Mouse (Mus musculus) kidney, postnatal 4 days (tissue): ENCODE measurements around the gene Pyy.

Experiments used
- DNase-seq, 2 experiments: peaks; one replicate each; pipeline ENCODE4 v3.0.0; 2021; ENCODE audit warnings: mixed read lengths in 2 of 2

Gene Pyy

GRCm38 (mm10) chr11:102089088-102089808, 18.4 kb downstream of the Pyy start:
- DNase-seq = peak; percentile 79 to 83

- peak; percentile 78 to 84 for DNase-seq
These were observed 19.4 kb downstream of the Pyy start, which contains the start of gene Mpp2 for GRCm38 (mm10) chr11:102087931-102088898. Gene Mpp2, minus strand, starts transcription at chr11:102088515.

- DNase-seq = peak; percentile 81 to 87
These were observed 20.4 kb downstream of the Pyy start for GRCm38 (mm10) chr11:102087081-102087751.

GRCm38 (mm10) chr11:102086331-102086730, 21.3 kb downstream of the Pyy start:
- DNase-seq = peak; percentile 38 to 60

- DNase-seq = peak; percentile 53 to 67
These were observed 23.5 kb downstream of the Pyy start for GRCm38 (mm10) chr11:102084159-102084558.

GRCm38 (mm10) chr11:102083193-102083592, 24.4 kb downstream of the Pyy start:
- no peak for DNase-seq

GRCm38 (mm10) chr11:102082322-102082721, 25.3 kb downstream of the Pyy start:
- peak; percentile 87 to 91 for DNase-seq

GRCm38 (mm10) chr11:102073722-102074121, 33.9 kb downstream of the Pyy start:
- no peak for DNase-seq

- no peak for DNase-seq
These were observed 34.9 kb downstream of the Pyy start for GRCm38 (mm10) chr11:102072729-102073128.

- DNase-seq = peak in 1 of 2 experiments; percentile 49
These were observed 37.2 kb downstream of the Pyy start for GRCm38 (mm10) chr11:102070426-102070825.

- no peak for DNase-seq
These were observed 38.0 kb downstream of the Pyy start for GRCm38 (mm10) chr11:102069633-102070032.

GRCm38 (mm10) chr11:102068969-102069368, 38.7 kb downstream of the Pyy start:
- no peak for DNase-seq

GRCm38 (mm10) chr11:102063076-102063475, 44.6 kb downstream of the Pyy start:
- no peak for DNase-seq

GRCm38 (mm10) chr11:102061941-102062473, 45.6 kb downstream of the Pyy start:
- no peak for DNase-seq

GRCm38 (mm10) chr11:102061236-102061940, 46.2 kb downstream of the Pyy start:
- DNase-seq = peak; percentile 79 to 83
